Mouse (Mus musculus) liver, embryonic 15.5 days (tissue): ENCODE data around the gene Ube2o. TPM values are rescaled to one million over a fixed set of nuclear protein-coding genes. Genes with fewer than 3 reads are reported as not detected.

Experiments used
- ATAC-seq: fragments of 200-750 bp; cut with Nextera tagmentation; 2 replicates; pipeline ENCODE4 v1.8.0; 2017; ENCODE audit warnings: moderate number of reproducible peaks, mild to moderate bottlenecking, moderate library complexity; ENCODE audit not compliant: insufficient read depth
- H3K27ac ChIP-seq: fragments of 300-500 bp; sonication (generic); replicated peaks from 2 replicates; pipeline ENCODE4 v1.5.1; 2015; ENCODE audit warnings: mild to moderate bottlenecking, inconsistent platforms
- H3K27me3 ChIP-seq: fragments of 300-500 bp; sonication (generic); 2 replicates; pipeline ENCODE4 v1.6.1; 2015; ENCODE audit warnings: mild to moderate bottlenecking, inconsistent platforms
- H3K36me3 ChIP-seq: fragments of 300-500 bp; sonication (generic); replicated peaks from 2 replicates; pipeline ENCODE4 v1.6.1; 2015; ENCODE audit warnings: moderate library complexity, mild to moderate bottlenecking, inconsistent platforms
- H3K4me1 ChIP-seq: fragments of 300-500 bp; sonication (generic); replicated peaks from 2 replicates; pipeline ENCODE4 v1.6.1; 2015; ENCODE audit warnings: inconsistent platforms
- H3K4me2 ChIP-seq: fragments of 300-500 bp; sonication (generic); 2 replicates; pipeline ENCODE4 v1.6.1; 2015; ENCODE audit warnings: moderate library complexity, mild to moderate bottlenecking, inconsistent platforms
- H3K4me3 ChIP-seq: fragments of 300-500 bp; sonication (generic); replicated peaks from 2 replicates; pipeline ENCODE4 v1.5.1; 2015; ENCODE audit warnings: mild to moderate bottlenecking, inconsistent platforms
- H3K9ac ChIP-seq: fragments of 300-500 bp; sonication (generic); 2 replicates; pipeline ENCODE4 v1.6.1; 2015; ENCODE audit warnings: moderate library complexity, mild to moderate bottlenecking, inconsistent platforms
- H3K9me3 ChIP-seq: fragments of 300-500 bp; sonication (generic); replicated peaks from 2 replicates; pipeline ENCODE4 v1.6.1; 2016; ENCODE audit warnings: inconsistent platforms
- WGBS: fragments of 180-500 bp; shearing (Covaris S2); methylation state at CpG from one replicate; pipeline ENCODE4 v1.1.7; 2015; ENCODE audit warnings: mixed read lengths; ENCODE audit not compliant: insufficient replicate concordance; 5-methylcytosine and 5-hydroxymethylcytosine counted together
- polyA plus RNA-seq: library from polyadenylated mRNA; unstranded; fragments of >200 nt; fragmentation: Nextera tagmentation; extraction: Ambion mirVana; gene quantifications from 2 replicates; pipeline ENCODE4 v1.2.1, GENCODE M21; 2015

Ube2o gene
- polyA plus RNA-seq, 1 experiment from 2014 or later: 38.1 TPM

GRCm38 (mm10) chr11:116554171-116554878 is 26.9 kb downstream of the Ube2o start:
- Histone ChIP-seq H3K36me3 (no peaks in the 10 kb centered on the region), H3K4me1 (peaks cover 97% of the 10 kb centered on the region), H3K27ac (0 out of 2 replicates have a peak overlapping the region, but pooled peaks have one; percentile 15), H3K9ac (no peak overlapping the region), H3K4me3 (no peak overlapping the region), H3K27me3 (no peaks in the 10 kb centered on the region), H3K4me2 (no peak overlapping the region), H3K9me3 (no peaks in the 10 kb centered on the region)
- ATAC-seq: no peak
- 19% methylated on average over 12 of the region's 12 CpGs for WGBS

- H3K4me2 ChIP-seq: no peak overlapping the region
- H3K27ac ChIP-seq: 0 out of 2 replicates have a peak overlapping the region, but pooled peaks have one; percentile 10
- no peak overlapping the region for H3K4me3 ChIP-seq
- no peak for ATAC-seq
- no peaks in the 10 kb centered on the region for H3K9me3 ChIP-seq
- peaks cover 15% of the 10 kb centered on the region for H3K36me3 ChIP-seq
- no peaks in the 10 kb centered on the region for H3K27me3 ChIP-seq
- 76% methylated on average over 1 of the region's 1 CpGs for WGBS
- peaks cover 99% of the 10 kb centered on the region for H3K4me1 ChIP-seq
- no peak overlapping the region for H3K9ac ChIP-seq
These were observed 29.1 kb downstream of the Ube2o start for GRCm38 (mm10) chr11:116552194-116552593.

- Histone ChIP-seq H3K36me3 (peaks cover 29% of the 10 kb centered on the region), H3K27ac (peak overlapping the region; percentile 87), H3K27me3 (no peaks in the 10 kb centered on the region), H3K4me1 (peaks cover 99% of the 10 kb centered on the region), H3K4me2 (peak overlapping the region; percentile 63; the same call in 1 of the 2 replicates), H3K9ac (no peak overlapping the region), H3K9me3 (no peaks in the 10 kb centered on the region), H3K4me3 (no peak overlapping the region)
- 42% methylated on average over 7 of the region's 7 CpGs for WGBS
- no peak for ATAC-seq
These were observed 30.5 kb downstream of the Ube2o start for GRCm38 (mm10) chr11:116550748-116551147.

GRCm38 (mm10) chr11:116549273-116550038 is 31.8 kb downstream of the Ube2o start:
- Histone ChIP-seq H3K27me3 (no peaks in the 10 kb centered on the region), H3K36me3 (peaks cover 42% of the 10 kb centered on the region), H3K4me1 (peaks cover 87% of the 10 kb centered on the region), H3K4me3 (peak overlapping the region; percentile 29), H3K9me3 (no peaks in the 10 kb centered on the region), H3K4me2 (peak overlapping the region; percentile 63), H3K27ac (peak overlapping the region; percentile 87), H3K9ac (peak overlapping the region; percentile 41)
- ATAC-seq: peak; percentile 88
- 33% methylated on average over 11 of the region's 11 CpGs for WGBS

- Histone ChIP-seq H3K27me3 (no peaks in the 10 kb centered on the region), H3K4me3 (peak overlapping the region; percentile 29), H3K36me3 (peaks cover 49% of the 10 kb centered on the region), H3K27ac (peak overlapping the region; percentile 87), H3K4me2 (peak overlapping the region; percentile 63), H3K4me1 (peaks cover 80% of the 10 kb centered on the region), H3K9me3 (no peaks in the 10 kb centered on the region), H3K9ac (0 out of 2 replicates have a peak overlapping the region, but pooled peaks have one; percentile 41)
- no peak for ATAC-seq
- WGBS: 85% methylated on average over 9 of the region's 9 CpGs
These were observed 32.5 kb downstream of the Ube2o start for GRCm38 (mm10) chr11:116548780-116549179.

- Histone ChIP-seq H3K27ac (0 out of 2 replicates have a peak overlapping the region, but pooled peaks have one; percentile 87), H3K4me2 (no peak overlapping the region), H3K36me3 (peaks cover 62% of the 10 kb centered on the region), H3K27me3 (no peaks in the 10 kb centered on the region), H3K9ac (no peak overlapping the region), H3K9me3 (no peaks in the 10 kb centered on the region), H3K4me3 (no peak overlapping the region), H3K4me1 (peaks cover 67% of the 10 kb centered on the region)
- no peak for ATAC-seq
- WGBS: 88% methylated on average over 17 of the region's 17 CpGs
These were observed 33.8 kb downstream of the Ube2o start for GRCm38 (mm10) chr11:116547296-116548060.

GRCm38 (mm10) chr11:116543110-116543509 is 38.1 kb downstream of the Ube2o start:
- no peak for ATAC-seq
- H3K9me3 ChIP-seq: no peaks in the 10 kb centered on the region
- H3K27me3 ChIP-seq: no peaks in the 10 kb centered on the region
- no peak overlapping the region for H3K9ac ChIP-seq
- H3K36me3 ChIP-seq: peaks cover 100% of the 10 kb centered on the region
- no peak overlapping the region for H3K4me3 ChIP-seq
- WGBS: 72% methylated on average over 4 of the region's 4 CpGs
- H3K4me1 ChIP-seq: peaks cover 36% of the 10 kb centered on the region
- no peak overlapping the region for H3K27ac ChIP-seq
- H3K4me2 ChIP-seq: no peak overlapping the region

- H3K27ac ChIP-seq: no peak overlapping the region
- peaks cover 36% of the 10 kb centered on the region for H3K4me1 ChIP-seq
- peaks cover 99% of the 10 kb centered on the region for H3K36me3 ChIP-seq
- no peak overlapping the region for H3K4me2 ChIP-seq
- H3K27me3 ChIP-seq: no peaks in the 10 kb centered on the region
- H3K9ac ChIP-seq: no peak overlapping the region
- WGBS: 85% methylated on average over 11 of the region's 11 CpGs
- ATAC-seq: no peak
- no peak overlapping the region for H3K4me3 ChIP-seq
- no peaks in the 10 kb centered on the region for H3K9me3 ChIP-seq
These were observed 40.1 kb downstream of the Ube2o start for GRCm38 (mm10) chr11:116541183-116541582.

GRCm38 (mm10) chr11:116538142-116538735 is 43.0 kb downstream of the Ube2o start:
- H3K4me2 ChIP-seq: peak overlapping the region; percentile 99
- ATAC-seq: 0 out of 2 replicates have a peak, but pooled peaks have one; percentile 3
- WGBS: 49% methylated on average over 12 of the region's 12 CpGs

GRCm38 (mm10) chr11:116537388-116537787 is 43.9 kb downstream of the Ube2o start:
- peak overlapping the region; percentile 99 for H3K27ac ChIP-seq
- peak overlapping the region; percentile 99 for H3K4me2 ChIP-seq
- peaks cover 19% of the 10 kb centered on the region for H3K27me3 ChIP-seq
- 46% methylated on average over 5 of the region's 5 CpGs for WGBS
- no peak for ATAC-seq
- H3K4me1 ChIP-seq: peaks cover 69% of the 10 kb centered on the region
- peak overlapping the region; percentile 76 for H3K4me3 ChIP-seq
- peak overlapping the region; percentile 50 for H3K9ac ChIP-seq
- no peaks in the 10 kb centered on the region for H3K9me3 ChIP-seq
- H3K36me3 ChIP-seq: peaks cover 78% of the 10 kb centered on the region

More at GRCm38 (mm10) chr11:116538142-116538735, 43.0 kb downstream of the Ube2o start:
- Histone ChIP-seq H3K36me3 (peaks cover 87% of the 10 kb centered on the region), H3K9ac (0 out of 2 replicates have a peak overlapping the region, but pooled peaks have one; percentile 23), H3K27ac (peak overlapping the region; percentile 99), H3K9me3 (no peaks in the 10 kb centered on the region), H3K4me3 (peak overlapping the region; percentile 17; the same call in 1 of the 2 replicates), H3K4me1 (peaks cover 61% of the 10 kb centered on the region), H3K27me3 (peaks cover 10% of the 10 kb centered on the region)
